Mouse (Mus musculus) lung, postnatal 14 days (tissue): Measurements from ENCODE around the gene Tbx6.
A peak's percentile ranks its signal among the peaks of the same experiment; 100 is the strongest.
"Not testable (repeated sequence)": the region's sequence is repeated elsewhere in the genome, so short reads cannot be mapped to it uniquely, and the experiment has no call there.

Experiments
- DNase-seq: peaks from one replicate; pipeline ENCODE4 v3.0.0; 2021

The Tbx6 gene

DNA sequence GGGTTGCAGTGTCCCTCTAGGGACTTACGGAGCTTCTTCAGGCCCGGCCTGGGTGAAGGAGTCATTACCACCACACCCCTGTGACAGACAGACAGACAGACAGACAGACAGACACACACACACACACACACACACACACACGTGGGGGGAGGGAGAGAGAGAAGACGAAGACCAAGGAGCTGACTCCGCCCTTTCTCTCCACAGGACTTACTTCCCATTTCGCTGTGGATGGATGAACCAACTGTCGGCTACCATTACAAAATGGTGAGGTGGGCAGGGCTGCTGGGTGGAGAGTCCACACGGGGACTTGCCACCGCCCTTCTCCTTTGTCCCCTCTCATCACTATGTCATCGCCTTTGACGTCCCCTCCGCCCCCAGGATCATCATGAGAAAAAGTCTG, 10.5 kb upstream of the Tbx6 start:
- DNase-seq = no peak

DNA sequence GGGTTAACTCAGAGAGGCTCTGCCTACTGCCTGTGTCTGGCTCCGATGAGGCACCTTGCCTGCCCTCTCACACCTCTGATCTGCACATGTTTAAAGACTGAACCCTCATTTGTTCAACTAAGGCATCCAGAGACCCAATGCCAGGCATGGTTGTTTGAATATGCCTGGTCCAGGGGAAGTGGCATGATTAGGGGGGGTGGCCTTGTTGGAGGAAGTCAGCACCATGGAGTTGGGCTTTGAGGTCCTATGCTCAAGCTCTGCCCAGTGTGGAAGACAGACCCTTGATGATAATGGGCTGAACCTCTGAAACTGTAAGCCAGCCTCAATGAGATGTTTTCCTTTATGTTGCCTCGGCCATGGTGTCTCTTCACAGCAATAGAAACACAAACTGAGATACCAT, 7.9 kb upstream of the Tbx6 start:
- no peak for DNase-seq

DNA sequence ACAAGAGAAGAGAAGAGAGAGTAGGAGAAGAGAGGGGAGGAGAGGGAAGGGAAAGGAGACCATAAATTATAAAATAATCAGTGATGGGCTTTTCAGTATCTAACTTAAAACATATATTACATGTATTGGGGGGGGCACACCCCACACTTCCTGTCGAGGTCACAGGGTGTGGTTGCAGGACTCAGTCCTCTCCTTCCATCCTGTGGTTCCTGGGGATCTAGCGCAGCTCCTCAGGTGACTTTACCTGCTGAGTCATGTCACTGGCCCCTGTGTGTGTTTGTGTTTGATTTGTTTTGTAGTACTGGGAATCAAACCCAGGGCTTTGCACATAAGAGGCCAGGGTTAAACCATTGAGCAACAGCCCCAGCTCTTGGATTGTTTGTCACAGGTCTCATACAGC, 6.8 kb upstream of the Tbx6 start:
- DNase-seq = no peak

DNA sequence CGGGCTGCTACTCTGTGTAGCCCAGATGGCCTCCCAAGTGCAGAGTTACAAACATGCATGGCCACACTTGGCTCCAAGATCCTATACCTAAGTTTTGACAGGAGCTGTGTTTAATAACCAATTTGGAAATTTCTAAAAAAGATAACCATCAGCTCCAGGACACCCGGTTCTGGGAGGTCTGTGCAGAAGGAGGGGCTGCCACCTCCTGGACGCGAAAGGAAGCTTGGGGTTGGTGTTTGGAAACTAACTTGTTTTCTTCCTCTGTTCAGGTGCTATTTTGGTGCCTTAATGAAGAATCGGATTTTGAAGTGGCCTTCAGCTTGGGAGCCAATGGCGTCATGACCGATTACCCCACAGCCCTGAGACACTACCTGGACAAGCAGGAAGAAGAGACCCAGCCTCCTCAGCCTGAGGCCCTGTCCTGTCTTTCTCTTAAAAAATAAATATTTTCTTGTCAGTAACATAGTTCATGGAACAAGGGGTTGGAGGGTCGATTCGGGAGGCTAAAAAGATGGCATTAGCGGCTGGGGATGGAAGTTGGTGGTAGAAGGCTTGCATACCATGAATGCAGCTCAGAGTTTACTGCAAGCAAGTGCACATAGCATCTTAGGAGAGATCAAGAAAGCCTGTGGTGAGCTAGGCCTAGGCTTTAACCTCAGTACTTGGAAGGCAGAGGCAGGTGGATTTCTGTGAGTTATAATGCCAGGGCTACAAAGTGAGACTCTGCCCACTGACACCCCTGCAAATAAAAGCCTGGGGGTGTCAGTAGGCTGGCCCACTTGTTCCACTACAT, 5.9 kb upstream of the Tbx6 start:
- no peak for DNase-seq

DNA sequence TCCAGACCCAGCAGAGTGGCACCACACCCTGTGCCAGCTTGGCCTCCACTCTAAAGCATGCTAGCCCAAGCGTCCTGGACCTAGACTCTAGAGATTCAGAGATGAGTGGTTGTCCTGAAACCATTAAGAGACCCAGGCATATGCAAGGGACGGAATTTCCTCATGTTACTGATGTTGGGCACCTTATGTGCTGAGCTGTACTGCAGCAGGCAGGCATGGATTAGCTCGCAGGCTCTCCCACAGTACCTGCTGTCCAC, 5.4 kb upstream of the Tbx6 start:
- DNase-seq = no peak

DNA sequence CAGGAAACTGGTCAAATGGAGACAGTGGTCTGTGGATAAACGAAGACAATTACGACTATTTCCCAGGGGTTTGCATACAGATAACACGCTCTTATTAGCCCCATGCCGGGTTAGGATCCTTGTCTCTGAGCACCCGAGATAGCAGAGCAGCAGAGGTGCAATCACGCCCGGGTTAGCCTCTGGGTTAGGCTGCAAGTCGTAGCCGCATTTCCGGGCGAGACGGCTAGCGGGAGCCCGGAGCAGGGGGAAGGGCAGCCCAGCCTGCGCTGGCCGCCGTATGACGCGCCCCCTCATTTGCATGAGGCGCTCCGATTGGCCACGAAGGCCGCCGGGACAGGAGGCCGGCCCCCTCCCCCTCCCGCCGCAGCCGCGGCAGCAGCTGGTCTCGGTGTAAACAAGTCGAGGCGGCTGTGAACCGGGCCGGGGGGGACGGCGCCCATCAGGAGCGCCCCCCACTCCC, 4.7 kb upstream of the Tbx6 start, which contains the start of gene Ypel3:
TSS of gene Ypel3 (plus strand) at position 358 of the 460 bp plus-strand sequence.
- DNase-seq = peak; percentile 96

DNA sequence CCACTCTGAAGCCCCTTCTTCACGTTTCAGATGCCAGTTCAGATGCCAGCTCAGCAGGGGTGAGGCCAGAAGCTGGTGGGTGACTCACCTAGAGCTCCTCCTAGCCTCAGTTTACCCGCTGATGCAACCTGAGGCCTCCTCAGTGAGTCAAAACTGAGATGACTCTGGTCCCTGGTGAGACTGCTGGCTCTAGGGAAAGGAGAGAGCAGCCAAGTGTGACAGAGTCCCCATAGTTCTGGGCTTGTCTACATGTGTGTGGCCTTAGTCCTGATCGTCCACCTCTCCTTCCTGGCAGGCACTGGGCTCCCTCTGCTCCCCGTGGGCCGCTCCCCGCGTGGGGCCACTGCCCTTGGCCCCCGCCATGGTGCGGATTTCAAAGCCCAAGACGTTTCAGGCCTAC, 3.8 kb upstream of the Tbx6 start:
- DNase-seq = no peak

DNA sequence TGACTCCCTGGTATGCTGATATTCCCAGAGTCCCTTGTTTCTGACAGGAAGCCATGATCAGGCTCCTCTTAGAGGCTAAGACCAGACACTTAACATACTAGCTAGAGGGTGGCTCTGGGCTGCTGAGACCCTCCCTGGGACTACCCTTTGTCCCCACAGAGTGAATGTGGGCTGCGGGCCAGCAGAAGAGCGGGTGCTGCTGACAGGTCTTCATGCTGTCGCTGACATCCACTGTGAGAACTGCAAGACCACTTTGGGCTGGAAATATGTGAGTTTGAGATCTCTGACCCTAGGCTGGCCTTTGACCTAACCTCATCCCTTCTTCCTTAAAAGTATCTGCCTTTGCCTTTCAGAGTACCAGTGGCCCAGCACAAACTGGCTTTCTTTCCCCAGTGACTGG, 3.1 kb upstream of the Tbx6 start:
- no peak for DNase-seq

DNA sequence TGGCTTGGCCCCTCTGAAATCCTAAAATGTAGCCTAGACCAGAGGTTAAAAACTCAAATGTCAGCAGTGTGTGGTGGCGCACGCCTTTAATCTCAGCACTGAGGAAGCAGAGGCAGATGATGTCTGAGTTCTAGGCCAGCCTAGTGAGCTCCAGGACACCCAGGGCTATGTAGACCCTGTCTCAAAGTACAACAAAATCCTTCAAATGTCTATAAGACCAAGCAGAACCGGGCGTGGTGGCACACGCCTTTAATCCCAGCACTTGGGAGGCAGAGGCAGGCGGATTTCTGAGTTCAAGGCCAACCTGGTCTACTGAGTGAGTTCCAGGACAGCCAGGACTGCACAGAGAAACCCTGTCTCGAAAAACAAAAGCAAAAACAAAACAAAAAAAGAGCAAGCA, 2.2 kb upstream of the Tbx6 start:
- not testable (repeated sequence) for DNase-seq

DNA sequence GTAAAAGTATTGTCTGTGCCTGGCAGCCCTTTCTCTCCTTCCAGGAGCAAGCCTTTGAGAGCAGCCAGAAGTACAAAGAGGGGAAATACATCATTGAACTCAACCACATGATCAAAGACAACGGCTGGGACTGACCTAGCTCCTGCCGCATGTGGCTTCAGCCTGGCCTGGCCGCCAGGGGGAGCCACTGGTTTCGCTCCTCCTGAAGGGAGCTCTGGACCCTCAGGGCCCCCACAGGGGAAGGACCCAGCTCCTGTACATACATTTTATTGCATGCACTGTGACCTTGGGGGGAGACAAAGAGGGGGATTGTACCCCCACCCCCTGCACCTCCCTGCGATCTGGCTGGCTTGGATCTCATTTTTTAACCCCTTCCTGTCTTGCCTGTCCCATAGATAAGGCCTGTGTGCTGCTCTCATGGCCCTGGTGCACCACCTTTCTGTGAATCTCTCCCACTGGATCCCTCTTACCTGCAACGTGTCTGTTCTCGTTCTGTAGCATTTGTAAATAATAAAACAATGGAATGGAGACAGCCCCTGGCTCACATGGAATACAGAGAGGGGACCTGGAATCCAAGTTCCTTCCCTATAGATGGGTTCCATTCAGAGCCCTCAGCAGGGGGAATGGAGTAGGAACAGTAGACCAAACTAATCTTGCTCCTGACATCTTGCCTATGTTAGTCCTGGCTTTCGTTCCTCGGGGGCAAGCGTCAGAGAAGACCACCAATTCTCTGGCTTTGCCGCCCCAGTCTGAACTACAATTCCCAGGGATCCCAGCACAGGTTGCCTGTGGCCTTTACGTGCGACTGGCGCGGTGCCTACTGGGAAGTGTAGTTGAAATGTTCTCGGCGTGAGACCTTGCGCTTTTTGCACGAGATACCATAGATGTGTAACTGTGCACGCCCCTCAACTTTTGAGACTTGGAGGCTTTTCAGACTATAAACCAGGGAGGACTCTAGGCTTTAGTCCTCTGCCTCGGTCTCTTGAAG, 1.0 kb upstream of the Tbx6 start:
- peak; percentile 89 for DNase-seq

DNA sequence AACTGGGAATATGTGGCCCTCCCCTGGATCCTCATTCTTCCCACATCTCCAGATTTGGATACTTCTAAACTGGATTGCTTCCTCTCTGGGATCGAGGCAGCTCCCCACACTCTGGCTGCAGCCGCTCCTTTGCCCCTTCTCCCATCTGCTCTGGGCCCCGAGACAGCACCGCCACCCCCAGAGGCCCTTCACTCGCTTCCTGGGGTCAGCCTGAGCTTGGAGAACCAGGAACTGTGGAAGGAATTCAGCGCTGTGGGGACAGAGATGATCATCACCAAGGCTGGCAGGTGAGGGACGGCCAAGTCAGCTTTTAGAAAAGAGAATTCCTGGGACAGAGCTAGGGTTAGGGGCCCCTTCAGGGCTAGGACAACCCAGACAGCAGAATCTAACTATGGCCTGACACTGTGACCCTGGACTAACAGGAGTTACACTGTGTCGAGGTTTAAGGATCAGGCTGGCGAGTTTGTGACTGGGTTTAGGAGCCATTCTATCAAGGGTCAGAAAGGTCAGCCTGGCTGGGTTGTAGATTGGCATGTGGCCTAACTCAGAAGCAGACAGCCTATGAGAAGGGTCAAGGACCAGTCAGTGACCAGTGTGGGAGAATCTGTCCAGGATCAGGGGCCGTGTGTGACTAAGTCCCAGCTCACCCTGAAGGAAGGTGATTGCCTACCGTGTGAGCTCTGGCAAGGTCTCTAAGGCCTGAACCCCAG, 533 bp downstream of the Tbx6 start:
- DNase-seq = no peak

DNA sequence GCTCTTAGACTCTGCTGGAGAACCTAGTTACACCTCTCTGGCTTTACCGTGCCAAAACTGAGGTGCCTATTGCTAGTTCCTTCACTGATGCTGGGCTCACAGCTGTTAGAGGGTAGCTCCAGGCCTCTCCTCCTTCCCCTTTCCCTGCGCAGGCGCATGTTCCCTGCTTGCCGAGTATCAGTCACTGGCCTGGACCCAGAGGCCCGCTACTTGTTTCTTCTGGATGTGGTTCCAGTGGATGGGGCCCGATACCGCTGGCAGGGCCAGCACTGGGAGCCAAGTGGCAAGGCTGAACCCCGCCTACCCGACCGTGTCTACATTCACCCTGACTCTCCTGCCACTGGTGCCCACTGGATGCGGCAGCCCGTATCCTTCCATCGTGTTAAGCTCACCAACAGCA, 1.4 kb downstream of the Tbx6 start:
- DNase-seq = no peak

DNA sequence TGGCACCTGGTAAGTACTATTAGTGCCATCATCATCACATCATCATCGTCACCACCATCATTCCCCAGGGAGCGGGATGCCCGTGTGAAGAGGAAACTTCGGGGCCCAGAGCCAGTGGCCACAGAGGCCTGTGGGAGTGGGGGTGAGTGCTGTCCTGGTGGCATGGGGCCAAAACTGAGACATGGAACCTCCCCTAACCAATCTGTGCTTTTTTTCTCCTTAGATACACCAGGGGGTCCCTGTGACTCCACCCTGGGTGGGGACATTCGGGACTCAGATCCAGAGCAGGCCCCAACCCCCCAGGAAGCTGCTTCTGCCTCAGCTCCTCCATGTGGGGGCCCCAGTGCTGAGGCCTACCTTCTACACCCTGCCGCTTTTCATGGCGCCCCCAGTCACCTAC, 3.2 kb downstream of the Tbx6 start:
- DNase-seq = no peak

DNA sequence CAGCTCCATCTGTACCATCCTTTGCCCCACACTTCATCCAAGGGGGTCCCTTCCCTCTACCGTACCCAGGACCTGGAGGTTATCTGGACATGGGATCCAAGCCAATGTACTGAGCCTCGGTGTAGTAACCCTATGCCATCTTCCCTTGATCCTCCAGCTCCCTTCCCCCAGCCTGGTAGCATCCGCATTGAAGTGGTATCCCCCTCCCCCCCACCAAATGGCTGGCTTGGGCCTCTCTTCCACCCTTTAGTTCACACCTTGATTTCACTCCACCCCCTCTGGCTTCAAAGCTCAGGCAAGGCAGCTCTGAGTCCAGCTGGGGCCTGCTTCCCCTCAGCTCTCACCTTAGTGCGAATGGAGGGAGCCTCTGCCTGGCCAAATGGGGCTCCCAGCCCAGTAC, 3.8 kb downstream of the Tbx6 start:
- no peak for DNase-seq

DNA sequence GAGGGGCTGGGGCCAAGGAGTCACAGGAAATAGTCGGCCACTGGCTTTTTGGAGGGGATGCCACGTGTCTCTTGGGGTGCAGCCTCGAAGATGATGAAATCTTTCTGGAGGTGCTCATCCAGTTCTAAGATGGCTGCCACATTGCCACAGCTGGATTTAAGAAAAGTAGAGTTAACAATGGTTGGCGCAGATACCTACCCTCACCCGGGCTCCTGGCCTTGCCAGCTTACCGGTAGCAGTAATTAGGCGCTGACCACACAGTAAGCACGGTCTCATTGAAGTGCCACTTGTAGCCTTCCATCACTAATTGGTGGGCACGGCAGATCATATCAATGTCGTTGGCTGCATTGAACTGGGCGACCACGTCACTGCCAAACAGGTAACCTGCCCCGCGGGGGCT, 4.9 kb downstream of the Tbx6 start:
- no peak for DNase-seq

DNA sequence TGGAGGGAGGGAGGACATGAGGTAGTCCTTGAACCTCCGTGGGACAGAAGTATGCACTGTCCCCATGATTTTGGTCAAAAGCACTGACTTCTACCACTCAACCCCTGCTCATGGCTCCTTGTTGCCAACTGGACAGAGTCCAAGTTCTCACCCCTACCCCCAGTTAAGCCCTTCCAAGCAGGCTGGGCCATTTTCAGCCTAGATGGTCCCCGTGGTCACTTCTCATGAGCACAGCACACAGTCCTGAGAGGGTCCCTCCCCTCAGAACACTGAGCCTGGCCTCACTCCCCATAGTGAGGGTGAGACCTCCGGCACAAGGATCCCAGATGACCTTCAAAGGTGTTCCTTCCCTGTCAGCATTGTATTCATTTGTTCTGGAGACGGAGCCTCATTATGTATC, 7.9 kb downstream of the Tbx6 start:
- DNase-seq = no peak

DNA sequence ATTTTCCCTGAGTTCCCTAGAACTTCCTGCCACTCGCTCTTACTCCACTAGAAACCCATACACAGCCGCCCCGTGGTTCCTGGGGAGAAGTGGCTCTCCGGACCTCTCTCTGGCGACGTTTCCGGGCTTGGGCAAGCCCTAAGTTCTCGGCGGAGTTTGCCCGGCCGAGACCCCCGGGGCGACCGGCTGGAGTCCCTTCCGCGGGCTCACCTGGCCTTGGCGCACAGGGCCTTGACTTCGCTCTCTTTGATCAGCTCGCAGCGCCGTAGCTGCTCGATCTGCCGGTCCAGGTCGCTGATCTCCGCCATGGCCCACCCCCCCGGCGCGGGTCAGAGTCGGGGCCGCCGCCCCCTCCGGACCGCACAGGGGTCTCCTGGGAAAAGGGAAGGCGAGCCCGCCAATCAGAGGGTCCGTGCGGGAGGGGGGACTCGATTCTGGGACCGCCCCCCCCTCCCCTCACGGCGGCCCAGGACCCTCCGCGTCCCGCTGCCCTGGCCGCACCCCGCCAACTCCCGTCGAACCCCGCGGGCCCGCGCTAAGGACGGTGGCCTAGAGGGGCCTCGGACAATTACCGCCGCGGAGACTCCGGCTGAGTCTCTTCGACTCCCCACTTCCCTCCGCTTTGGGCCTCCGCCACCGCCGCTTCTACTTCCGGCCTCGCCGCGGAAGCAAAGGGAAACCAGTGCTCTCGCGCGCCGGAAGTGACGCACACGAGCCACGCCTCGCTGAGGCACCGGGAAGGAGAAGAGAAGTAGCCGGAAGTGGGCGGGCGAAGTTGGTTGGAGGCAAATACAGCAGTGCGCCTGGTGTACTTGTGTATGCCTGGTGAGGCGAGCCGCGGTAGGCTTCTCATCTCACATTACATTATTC, 10.8 kb downstream of the Tbx6 start, which contains the start of gene Ppp4c:
TSS of gene Ppp4c (minus strand) at position 646 of the 870 bp plus-strand sequence.
- DNase-seq = peak; percentile 98

DNA sequence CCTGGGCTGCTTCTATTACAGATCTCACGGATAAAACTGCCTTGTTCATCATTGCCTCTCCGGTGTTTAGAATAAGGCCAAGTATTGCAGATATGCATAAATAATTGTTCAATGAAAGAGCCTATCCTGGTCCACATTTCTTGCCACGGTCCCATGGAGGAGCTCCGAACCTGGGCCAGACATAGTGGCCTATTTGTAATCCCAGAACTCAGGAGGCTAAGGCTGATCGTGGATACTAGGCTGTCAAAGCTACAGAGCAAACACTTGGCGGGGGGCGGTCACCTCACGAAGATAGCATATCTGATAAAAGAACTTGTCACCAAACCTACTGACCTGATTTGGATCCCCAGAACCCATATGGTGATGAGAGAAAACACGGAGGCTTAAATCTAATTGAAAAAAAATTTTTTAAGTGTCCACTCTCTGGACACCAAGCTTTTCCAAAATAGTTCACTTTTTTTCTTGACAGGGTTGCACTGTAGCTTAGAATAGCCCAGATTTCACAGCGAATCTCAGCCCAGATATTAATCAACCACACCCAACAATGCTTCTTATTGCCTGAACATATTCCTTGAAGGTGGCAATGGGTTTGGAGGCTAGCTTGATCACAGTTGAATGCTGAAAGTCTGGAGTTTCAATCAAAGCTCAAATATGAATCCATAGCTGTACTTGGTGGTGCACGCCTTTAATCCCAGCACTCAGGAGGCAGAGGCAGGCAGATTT, 11.6 kb downstream of the Tbx6 start:
- DNase-seq = no peak

DNA sequence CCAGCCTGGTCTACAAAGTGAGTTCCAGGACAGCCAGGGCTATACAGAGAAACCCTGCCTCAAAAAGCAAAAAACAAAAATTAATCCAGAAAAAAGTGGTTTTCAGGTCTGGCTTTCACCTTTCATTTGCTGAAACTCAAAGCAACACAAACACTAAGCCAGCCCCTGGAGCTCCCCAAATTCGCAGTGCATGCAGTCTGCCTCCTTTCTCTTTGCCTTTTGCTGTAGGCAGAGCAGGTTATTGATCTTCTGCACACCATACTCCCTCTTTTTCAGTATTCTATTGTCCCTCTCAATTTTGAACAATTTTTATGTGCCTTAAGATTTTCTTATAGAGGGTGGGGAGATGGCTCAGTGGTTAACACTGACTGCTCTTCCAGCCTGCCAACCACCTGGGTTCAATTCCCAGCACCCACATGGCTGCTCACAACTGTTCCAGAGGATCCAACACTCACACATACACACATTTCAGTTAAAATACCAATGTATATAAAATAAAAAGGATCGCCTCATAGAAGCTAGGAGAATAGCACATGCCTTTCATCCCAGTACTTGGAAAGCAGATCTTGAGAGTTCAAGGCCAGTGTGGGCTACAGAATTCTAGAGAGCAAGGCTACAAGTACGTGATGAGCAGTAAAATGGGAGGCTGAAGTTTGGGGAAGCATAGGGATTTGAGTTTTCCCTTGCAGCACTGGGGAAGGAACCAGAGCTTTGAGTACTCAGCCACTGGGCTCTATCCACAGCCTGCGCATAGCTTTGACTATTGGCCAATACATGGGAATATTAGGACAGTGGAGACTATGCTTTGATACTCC, 12.4 kb downstream of the Tbx6 start:
- DNase-seq = no peak

DNA sequence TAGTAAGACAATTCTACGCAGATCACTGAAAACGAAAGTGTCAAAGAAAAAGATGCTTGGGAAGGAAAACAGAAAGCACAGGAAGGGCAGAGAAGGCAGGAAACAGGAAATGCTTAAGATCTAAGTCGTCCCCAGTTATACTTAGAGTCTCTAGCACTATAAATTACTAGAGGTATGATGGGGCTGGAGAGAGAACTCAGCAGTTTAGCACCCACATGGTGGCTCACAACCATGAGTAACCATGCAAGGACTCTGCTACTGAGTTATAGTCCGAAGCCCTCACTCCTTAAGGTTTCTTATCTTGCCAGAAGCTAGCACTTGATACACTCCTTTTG, 13.0 kb downstream of the Tbx6 start:
- no peak for DNase-seq
